Mouse (Mus musculus) megakaryocyte progenitor cell, adult 5-6 weeks (primary cell): ENCODE data around the gene Rasl11b. TPM values are rescaled to one million over a fixed set of nuclear protein-coding genes. Genes with fewer than 3 reads are reported as not detected.

Experiments
- ATAC-seq: replicated peaks from 2 replicates; pipeline ENCODE4 v1.8.0; 2016; ENCODE audit warnings: mild to moderate bottlenecking, moderate TSS enrichment, inconsistent platforms; ENCODE audit not compliant: poor library complexity
- total RNA-seq, 2 experiments: library from RNA; stranded (forward) in 1 of 2; stranded (reverse) in 1 of 2; fragments of 157-497, 149-512 nt in 1 of 2; fragments of 200-1000 nt in 1 of 2; gene quantifications; 2 replicates each; pipeline versions ENCODE4 v1.2.3 to v1.2.4; 2015 to 2017

The Rasl11b gene
- total RNA-seq, 2 experiments from 2014 or later, result 0.12 to 0.54 TPM

GRCm38 (mm10) chr5:74207209-74207608 is 12.1 kb downstream of the Rasl11b start:
- no peak for ATAC-seq

GRCm38 (mm10) chr5:74208438-74208837 is 13.4 kb downstream of the Rasl11b start:
- ATAC-seq, result no peak

GRCm38 (mm10) chr5:74209640-74210039 is 14.6 kb downstream of the Rasl11b start:
- ATAC-seq, result no peak

GRCm38 (mm10) chr5:74211346-74211745 is 16.3 kb downstream of the Rasl11b start:
- no peak for ATAC-seq

GRCm38 (mm10) chr5:74214501-74215110 is 19.5 kb downstream of the Rasl11b start:
- no peak for ATAC-seq

GRCm38 (mm10) chr5:74215125-74215524 is 20.0 kb downstream of the Rasl11b start:
- ATAC-seq, result no peak

GRCm38 (mm10) chr5:74218524-74218923 is 23.4 kb downstream of the Rasl11b start:
- no peak for ATAC-seq

GRCm38 (mm10) chr5:74222626-74223025 is 27.5 kb downstream of the Rasl11b start:
- no peak for ATAC-seq

- ATAC-seq, result no peak
Observed at GRCm38 (mm10) chr5:74224480-74224879, 29.4 kb downstream of the Rasl11b start.

GRCm38 (mm10) chr5:74226183-74226582 is 31.1 kb downstream of the Rasl11b start:
- ATAC-seq, result no peak

- ATAC-seq, result no peak
Observed at GRCm38 (mm10) chr5:74227352-74227751, 32.3 kb downstream of the Rasl11b start.

GRCm38 (mm10) chr5:74228938-74229337 is 33.9 kb downstream of the Rasl11b start:
- no peak for ATAC-seq

- ATAC-seq, result no peak
Observed at GRCm38 (mm10) chr5:74229775-74230413, 34.8 kb downstream of the Rasl11b start.

- ATAC-seq, result no peak
Observed at GRCm38 (mm10) chr5:74230525-74230924, 35.4 kb downstream of the Rasl11b start.

GRCm38 (mm10) chr5:74233808-74234207 is 38.7 kb downstream of the Rasl11b start:
- no peak for ATAC-seq

GRCm38 (mm10) chr5:74239369-74239768 is 44.3 kb downstream of the Rasl11b start:
- ATAC-seq, result no peak

GRCm38 (mm10) chr5:74240298-74240697 is 45.2 kb downstream of the Rasl11b start:
- ATAC-seq, result no peak

- no peak for ATAC-seq
Observed at GRCm38 (mm10) chr5:74240926-74241680, 46.0 kb downstream of the Rasl11b start.

- ATAC-seq, result no peak
Observed at GRCm38 (mm10) chr5:74242654-74243053, 47.6 kb downstream of the Rasl11b start.

- ATAC-seq, result no peak
Observed at GRCm38 (mm10) chr5:74244406-74245019, 49.4 kb downstream of the Rasl11b start.

GRCm38 (mm10) chr5:74245641-74246145 is 50.6 kb downstream of the Rasl11b start:
- ATAC-seq, result no peak
